Mouse (Mus musculus): ENCODE measurements at regions not wholly inside any gene's neighbourhood (a gene's known extent, or its start where the extent isn't known, plus 50 kb on each side); places are given as distances from the start of the nearest gene placed in this dataset.

DNA sequence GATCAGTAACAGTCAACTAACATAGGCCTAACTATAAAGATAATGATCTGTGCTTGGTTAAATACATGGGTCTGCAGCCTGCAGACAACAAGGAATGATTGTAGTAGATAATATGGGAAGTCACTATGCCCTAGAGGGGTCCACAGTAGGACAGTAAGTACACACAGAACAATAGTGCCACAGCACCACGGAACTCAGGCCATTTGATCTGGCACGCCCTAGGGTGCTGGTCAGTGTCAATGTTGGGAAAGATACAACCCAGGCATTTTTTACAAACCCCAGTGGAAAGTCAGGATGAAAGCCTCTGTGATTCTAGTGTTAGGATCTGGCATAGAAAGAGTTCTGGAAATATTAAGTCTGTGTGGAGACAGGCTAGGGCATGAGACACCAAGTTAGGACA is 144.4 kb downstream of the Adamts15 start:
- Histone ChIP-seq H3K4me2 (ENCODE audit: low read length) (no peak overlapping the region), H3K9me3 (replicated peaks; ENCODE audit: low read length) (no peaks in the 10 kb centered on the region), H3K9ac (ENCODE audit: low read depth, low read length) (no peak overlapping the region), H3K27me3 (ENCODE audit: insufficient read depth, low read length) (no peaks in the 10 kb centered on the region), H3K4me3 (replicated peaks; ENCODE audit: low read depth, low read length) (no peak overlapping the region), H3K4me1 (replicated peaks; ENCODE audit: insufficient read depth, low read length) (no peaks in the 10 kb centered on the region), H3K36me3 (ENCODE audit: insufficient read depth, low read length) (no peaks in the 10 kb centered on the region), H3K27ac (no peak overlapping the region)
- DNase-seq (ENCODE audit: low spot score), result no peak
- WGBS, result 81% methylated on average over 2 of the region's 2 CpGs
- no peak for ATAC-seq (replicated peaks; ENCODE audit: low FRiP score, low read depth)
- TF ChIP-seq CTCF (IDR thresholded peaks at IDR 0.05; ENCODE audit: low read depth), result no peak

DNA sequence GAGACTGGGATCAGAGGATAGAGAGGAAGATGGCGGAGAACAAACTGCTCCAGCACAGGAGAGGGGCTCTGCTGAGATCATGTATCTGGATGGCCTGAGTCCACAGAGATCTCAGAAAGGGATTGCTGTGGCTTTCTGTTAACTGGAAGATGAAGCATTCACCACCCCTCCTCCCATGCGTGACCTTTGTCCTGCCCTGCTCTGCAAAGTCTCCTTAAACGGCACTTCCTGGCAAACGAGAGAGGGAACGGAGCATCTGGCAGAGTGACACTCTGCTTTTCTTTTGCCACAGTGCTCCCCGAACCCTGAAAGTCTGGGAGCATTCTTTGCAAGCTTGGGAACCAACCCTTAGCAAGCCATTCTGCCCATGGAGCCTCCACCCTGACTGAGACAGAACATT is 147.1 kb downstream of the Adamts15 start:
- H3K36me3 ChIP-seq (ENCODE audit: insufficient read depth, low read length), result no peaks in the 10 kb centered on the region
- no peak for ATAC-seq (replicated peaks; ENCODE audit: low FRiP score, low read depth)
- no peak for DNase-seq (ENCODE audit: low spot score)

DNA sequence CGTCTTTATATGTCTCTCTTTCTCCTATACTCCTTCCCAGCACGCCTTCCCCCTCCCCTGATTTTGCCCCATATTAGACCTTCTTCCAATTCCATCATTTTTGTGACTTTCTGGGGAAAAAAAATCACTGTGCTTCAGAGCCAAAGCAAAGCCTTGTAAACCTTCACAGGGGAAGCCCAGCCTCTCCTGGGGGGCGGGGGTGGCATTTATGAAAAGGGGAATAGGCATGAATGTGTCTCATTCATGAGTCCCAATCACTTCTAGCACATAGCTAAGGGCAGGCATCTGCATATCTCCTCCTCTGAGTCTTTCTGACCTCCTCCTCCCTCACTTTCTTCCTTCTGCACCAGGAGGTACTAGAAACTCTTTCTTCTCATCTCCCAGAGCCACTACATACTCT is 149.8 kb downstream of the Adamts15 start:
- ATAC-seq (replicated peaks; ENCODE audit: low FRiP score, low read depth) (no peak), DNase-seq (ENCODE audit: low spot score) (no peak)
- Histone ChIP-seq H3K27ac (no peak overlapping the region), H3K9me3 (replicated peaks; ENCODE audit: low read length) (no peaks in the 10 kb centered on the region), H3K4me3 (replicated peaks; ENCODE audit: low read depth, low read length) (no peak overlapping the region), H3K4me2 (ENCODE audit: low read length) (no peak overlapping the region), H3K36me3 (ENCODE audit: insufficient read depth, low read length) (no peaks in the 10 kb centered on the region), H3K9ac (ENCODE audit: low read depth, low read length) (no peak overlapping the region), H3K27me3 (ENCODE audit: insufficient read depth, low read length) (no peaks in the 10 kb centered on the region), H3K4me1 (replicated peaks; ENCODE audit: insufficient read depth, low read length) (no peaks in the 10 kb centered on the region)
- WGBS, result 74% methylated on average over 3 of the region's 3 CpGs
- no peak for TF ChIP-seq CTCF (IDR thresholded peaks at IDR 0.05; ENCODE audit: low read depth)

More for the DNA sequence above, 147.1 kb downstream of the Adamts15 start:
- Histone ChIP-seq H3K4me3 (replicated peaks; ENCODE audit: low read depth, low read length) (no peak overlapping the region), H3K9me3 (replicated peaks; ENCODE audit: low read length) (no peaks in the 10 kb centered on the region), H3K4me2 (ENCODE audit: low read length) (no peak overlapping the region), H3K27ac (no peak overlapping the region), H3K27me3 (ENCODE audit: insufficient read depth, low read length) (no peaks in the 10 kb centered on the region), H3K9ac (ENCODE audit: low read depth, low read length) (no peak overlapping the region), H3K4me1 (replicated peaks; ENCODE audit: insufficient read depth, low read length) (no peaks in the 10 kb centered on the region)
- TF ChIP-seq CTCF (IDR thresholded peaks at IDR 0.05; ENCODE audit: low read depth), result no peak
- 50% methylated on average over 6 of the region's 6 CpGs for WGBS

- 36% methylated on average over 8 of the region's 8 CpGs for WGBS
- no peak for ATAC-seq (replicated peaks; ENCODE audit: low FRiP score, low read depth)
- Histone ChIP-seq H3K9me3 (replicated peaks; ENCODE audit: low read length) (no peaks in the 10 kb centered on the region), H3K9ac (ENCODE audit: low read depth, low read length) (no peak overlapping the region), H3K4me1 (replicated peaks; ENCODE audit: insufficient read depth, low read length) (no peaks in the 10 kb centered on the region), H3K4me2 (ENCODE audit: low read length) (no peak overlapping the region), H3K27ac (no peak overlapping the region), H3K36me3 (ENCODE audit: insufficient read depth, low read length) (no peaks in the 10 kb centered on the region), H3K27me3 (ENCODE audit: insufficient read depth, low read length) (no peaks in the 10 kb centered on the region), H3K4me3 (replicated peaks; ENCODE audit: low read depth, low read length) (no peak overlapping the region)
- no peak for TF ChIP-seq CTCF (IDR thresholded peaks at IDR 0.05; ENCODE audit: low read depth)
- peak; percentile 58 for DNase-seq (ENCODE audit: low spot score)
Observed at GRCm38 (mm10) chr9:30770436-30771173, 151.6 kb downstream of the Adamts15 start.

- H3K27me3 ChIP-seq (ENCODE audit: insufficient read depth, low read length), result no peaks in the 10 kb centered on the region
- no peak overlapping the region for H3K27ac ChIP-seq
- TF ChIP-seq CTCF (IDR thresholded peaks at IDR 0.05; ENCODE audit: low read depth), result no peak
- H3K9ac ChIP-seq (ENCODE audit: low read depth, low read length), result no peak overlapping the region
- ATAC-seq (replicated peaks; ENCODE audit: low FRiP score, low read depth) (no peak), DNase-seq (ENCODE audit: low spot score) (no peak)
- WGBS, result 60% methylated on average over 4 of the region's 4 CpGs
- no peak overlapping the region for H3K4me2 ChIP-seq (ENCODE audit: low read length)
- no peaks in the 10 kb centered on the region for H3K9me3 ChIP-seq (replicated peaks; ENCODE audit: low read length)
- no peaks in the 10 kb centered on the region for H3K4me1 ChIP-seq (replicated peaks; ENCODE audit: insufficient read depth, low read length)
- no peaks in the 10 kb centered on the region for H3K36me3 ChIP-seq (ENCODE audit: insufficient read depth, low read length)
- no peak overlapping the region for H3K4me3 ChIP-seq (replicated peaks; ENCODE audit: low read depth, low read length)
Observed at GRCm38 (mm10) chr9:30769435-30769729, 152.9 kb downstream of the Adamts15 start.

- no peak overlapping the region for H3K27ac ChIP-seq
- ATAC-seq (replicated peaks; ENCODE audit: low FRiP score, low read depth) (no peak), DNase-seq (ENCODE audit: low spot score) (no peak)
- H3K27me3 ChIP-seq (ENCODE audit: insufficient read depth, low read length), result no peaks in the 10 kb centered on the region
- H3K9ac ChIP-seq (ENCODE audit: low read depth, low read length), result no peak overlapping the region
- 28% methylated on average over 7 of the region's 7 CpGs for WGBS
- no peak for TF ChIP-seq CTCF (IDR thresholded peaks at IDR 0.05; ENCODE audit: low read depth)
- no peak overlapping the region for H3K4me2 ChIP-seq (ENCODE audit: low read length)
- H3K4me1 ChIP-seq (replicated peaks; ENCODE audit: insufficient read depth, low read length), result no peaks in the 10 kb centered on the region
- no peaks in the 10 kb centered on the region for H3K9me3 ChIP-seq (replicated peaks; ENCODE audit: low read length)
- H3K4me3 ChIP-seq (replicated peaks; ENCODE audit: low read depth, low read length), result no peak overlapping the region
- no peaks in the 10 kb centered on the region for H3K36me3 ChIP-seq (ENCODE audit: insufficient read depth, low read length)
Observed at GRCm38 (mm10) chr9:30768665-30769434, 153.4 kb downstream of the Adamts15 start.
